Mouse (Mus musculus): ENCODE data around the gene Rnls.
"Not testable (repeated sequence)": the region's sequence is repeated elsewhere in the genome, so short reads cannot be mapped to it uniquely, and the experiment has no call there.

- TF ChIP-seq POLR2A (IDR thresholded peaks at IDR 0.05; ENCODE audit: borderline replicate concordance, control insufficient read depth, low read depth, low read length); CTCF (IDR thresholded peaks at IDR 0.05; ENCODE audit: control insufficient read depth, insufficient read depth, low read length): not testable (repeated sequence)
Observed at GRCm38 (mm10) chr19:33419368-33419767, 27.3 kb upstream of the Rnls start.

All from bone marrow, adult 2 months (tissue).